Mouse (Mus musculus) cerebellum, postnatal 14 days (tissue): ENCODE measurements around the gene Slc4a2.
A peak's percentile ranks its signal among the peaks of the same experiment; 100 is the strongest.

Experiments used
- DNase-seq, 2 experiments: peaks; one replicate each; pipeline ENCODE4 v3.0.0; 2021; ENCODE audit warnings: mixed read lengths in 2 of 2

Slc4a2 gene

DNA sequence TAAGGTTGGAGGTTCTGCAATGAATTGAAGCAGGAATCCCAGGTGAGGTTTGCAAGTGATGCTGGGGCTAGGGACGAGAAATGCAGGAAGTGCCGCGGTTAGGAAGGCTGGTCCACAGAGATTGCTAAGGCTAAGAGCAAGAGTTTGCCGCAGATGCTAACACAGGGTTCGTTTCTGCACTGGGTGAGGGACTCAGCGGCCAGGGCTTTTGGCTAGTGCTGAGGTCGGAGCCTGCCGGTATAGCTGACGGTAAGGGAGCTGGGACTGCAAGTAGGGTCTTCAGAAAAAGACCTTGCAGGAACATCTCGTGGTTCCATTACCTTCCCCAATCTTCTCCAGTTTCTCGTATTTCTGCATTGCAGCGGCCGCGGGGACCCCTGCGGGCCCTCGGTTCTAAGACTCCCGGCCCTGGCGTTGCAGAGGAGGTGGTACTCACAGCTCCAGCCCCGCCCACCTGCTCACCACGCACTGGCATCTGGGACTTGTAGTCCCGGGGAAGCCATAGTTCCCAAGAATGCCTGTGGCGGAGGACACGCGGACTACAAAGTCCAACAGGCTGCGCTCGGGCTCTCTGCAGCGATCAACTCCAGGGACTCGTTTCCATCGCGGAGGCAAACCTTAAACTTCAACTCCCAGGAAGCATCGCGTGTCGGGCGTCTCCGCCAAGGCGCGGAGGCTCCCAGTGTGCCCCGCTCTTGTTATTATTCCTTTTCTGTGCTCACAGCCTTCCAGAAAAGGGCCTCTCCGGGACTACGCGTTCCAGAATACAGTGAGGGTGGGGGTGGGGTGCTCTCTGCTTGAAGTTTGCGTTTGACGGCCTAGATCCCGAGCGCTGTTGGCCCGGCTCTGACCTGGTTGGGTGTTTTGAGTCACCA is at the start of gene Slc4a2, which contains the start of gene Cdk5:
Gene Slc4a2 (plus strand): TSS at position 709 of the 875 bp plus-strand sequence.
Gene Cdk5 (minus strand): TSS at position 402 of the 875 bp plus-strand sequence.
- peak; percentile 99 for DNase-seq

DNA sequence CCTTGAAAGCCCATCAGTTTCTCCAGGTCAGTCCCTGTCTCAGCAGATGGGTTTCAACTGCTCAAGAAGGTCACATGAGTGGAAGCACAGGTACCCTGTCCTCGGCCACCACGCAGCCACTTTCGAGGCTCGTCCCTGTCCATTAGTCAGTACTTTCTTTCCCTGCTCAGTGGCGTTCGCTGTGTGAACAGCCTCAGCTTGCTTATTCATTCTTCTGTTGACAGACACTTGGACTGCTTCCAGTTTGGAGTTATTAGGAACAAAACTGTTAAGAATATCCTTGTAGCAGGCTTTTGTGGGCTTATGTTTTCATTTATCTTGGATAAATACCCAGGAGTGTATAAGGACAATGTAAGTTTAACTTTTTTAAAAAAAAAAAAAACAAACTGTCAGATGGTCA is 49.4 kb upstream of the Slc4a2 start:
- no peak for DNase-seq

DNA sequence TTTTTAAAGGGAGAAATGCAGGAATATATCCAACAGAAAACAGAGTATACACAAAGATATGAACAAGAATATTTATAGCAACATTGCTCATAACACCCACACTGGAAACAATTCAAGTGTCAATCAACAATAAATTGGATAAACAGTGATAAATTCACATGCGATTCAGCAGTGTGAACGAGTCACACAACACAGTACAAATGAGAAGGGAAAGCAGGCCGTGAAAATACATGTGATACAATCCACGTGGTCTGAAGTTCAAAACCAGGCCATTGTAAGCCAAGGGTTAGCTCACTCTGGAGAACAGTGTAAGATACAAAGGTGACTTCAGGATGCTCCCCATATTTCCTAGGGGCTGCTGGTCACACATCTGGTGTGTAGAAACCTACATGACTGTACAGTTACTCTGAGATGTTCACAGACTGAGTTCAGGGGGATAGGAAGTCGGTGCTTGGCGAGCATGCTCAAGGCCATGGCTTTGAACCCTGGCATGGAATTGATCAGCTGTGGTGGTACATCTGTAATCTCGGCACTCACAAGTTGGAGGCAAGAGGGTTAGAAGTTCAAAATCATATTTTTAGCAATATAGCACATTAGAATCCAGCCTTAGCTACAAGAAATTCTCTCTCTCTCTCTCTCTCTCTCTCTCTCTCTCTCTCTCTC is 48.8 kb upstream of the Slc4a2 start:
- no peak for DNase-seq

DNA sequence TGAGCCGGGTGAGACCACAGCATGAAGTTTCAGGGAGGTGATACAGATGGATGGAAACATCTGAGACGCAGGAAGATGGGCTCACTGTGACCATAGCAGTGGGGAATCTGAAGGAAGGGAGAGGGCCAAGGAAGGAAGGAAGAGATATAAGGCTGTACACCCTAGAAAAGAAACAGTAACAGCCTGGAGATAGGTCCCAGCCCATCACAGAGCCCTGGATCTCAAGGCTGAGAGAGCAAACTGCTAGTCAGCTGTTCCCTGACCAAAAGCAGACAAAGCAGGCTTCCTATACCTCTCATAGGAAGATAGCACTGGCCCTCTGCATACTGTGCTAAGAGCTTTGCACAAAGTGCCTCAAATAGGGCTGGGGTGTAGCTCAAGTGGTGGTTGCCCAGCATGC is 44.9 kb upstream of the Slc4a2 start:
- no peak for DNase-seq

DNA sequence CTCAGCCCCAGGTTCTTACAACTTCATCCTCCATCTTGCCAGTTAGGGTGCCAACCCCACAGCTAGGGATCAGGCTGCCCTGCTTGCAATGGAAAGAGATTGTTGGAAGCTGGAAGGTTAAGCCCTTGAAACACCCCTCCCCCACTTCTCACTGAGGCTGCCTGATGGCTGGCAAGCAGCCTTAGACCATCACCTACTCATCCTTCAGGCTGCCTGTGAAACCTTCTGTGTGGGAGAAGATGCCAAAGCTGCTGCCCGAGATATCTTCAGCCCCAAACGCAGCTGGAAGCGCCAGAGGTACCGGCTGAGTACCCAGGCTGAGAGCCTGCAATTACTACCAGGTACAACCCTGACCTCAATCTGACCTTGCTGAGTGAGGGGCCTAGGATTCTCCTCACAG is 44.1 kb upstream of the Slc4a2 start:
- DNase-seq: peak in 1 of 2 experiments; percentile 50

DNA sequence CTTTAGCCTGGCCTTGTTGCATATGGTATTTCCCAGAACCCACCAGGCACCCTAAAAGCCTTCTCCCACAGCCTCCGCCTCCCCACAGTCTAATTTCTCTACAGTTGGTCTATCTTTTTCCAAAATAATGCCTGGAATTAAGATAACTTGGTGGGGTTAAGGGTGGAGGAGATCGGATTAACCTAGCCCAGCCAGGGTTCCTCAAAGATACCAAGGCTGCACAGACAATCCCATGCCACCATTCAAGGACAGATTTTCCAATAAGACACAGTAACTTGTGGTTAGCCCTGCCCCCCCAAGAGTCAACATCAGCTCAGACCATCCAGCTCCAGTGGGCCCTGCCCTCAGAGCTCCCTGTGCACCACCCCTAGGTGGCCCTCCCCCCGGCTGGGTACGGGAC is 43.1 kb upstream of the Slc4a2 start:
- DNase-seq: no peak

DNA sequence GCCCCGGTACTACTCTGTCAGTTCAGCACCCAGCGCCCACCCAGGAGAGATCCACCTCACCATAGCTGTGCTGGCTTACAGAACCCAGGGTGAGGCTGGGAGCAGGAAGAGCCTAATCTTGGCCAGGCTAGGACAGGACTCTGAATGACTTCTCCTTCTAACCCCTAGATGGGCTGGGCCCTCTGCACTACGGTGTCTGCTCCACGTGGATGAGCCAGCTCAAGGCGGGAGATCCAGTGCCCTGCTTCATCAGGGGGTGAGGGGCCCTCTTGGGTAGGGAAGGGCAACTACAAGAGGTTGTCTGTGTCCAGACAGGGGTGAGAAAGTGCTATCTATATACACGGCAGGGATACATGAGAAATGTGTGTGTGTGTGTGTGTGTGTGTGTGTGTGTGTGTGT is 42.2 kb upstream of the Slc4a2 start:
- no peak for DNase-seq

DNA sequence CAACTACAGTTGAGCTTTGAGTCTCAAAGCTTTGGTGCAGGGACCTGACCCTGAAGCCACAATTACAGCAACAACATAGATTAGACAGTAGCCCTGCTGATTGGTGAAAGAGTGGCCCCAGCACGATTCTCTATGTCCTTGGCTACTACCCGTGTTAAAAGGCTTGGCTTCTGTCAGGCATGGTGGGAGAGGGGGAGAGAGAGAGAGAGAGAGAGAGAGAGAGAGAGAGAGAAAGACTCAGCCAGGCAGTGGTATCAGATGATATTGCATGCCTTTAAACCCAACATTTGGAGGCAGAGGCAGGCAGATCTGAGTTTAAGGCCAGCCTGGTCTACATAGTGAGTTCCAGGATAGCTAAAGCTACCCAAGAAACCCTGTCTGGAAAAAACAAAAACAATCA is 41.6 kb upstream of the Slc4a2 start:
- no peak for DNase-seq

DNA sequence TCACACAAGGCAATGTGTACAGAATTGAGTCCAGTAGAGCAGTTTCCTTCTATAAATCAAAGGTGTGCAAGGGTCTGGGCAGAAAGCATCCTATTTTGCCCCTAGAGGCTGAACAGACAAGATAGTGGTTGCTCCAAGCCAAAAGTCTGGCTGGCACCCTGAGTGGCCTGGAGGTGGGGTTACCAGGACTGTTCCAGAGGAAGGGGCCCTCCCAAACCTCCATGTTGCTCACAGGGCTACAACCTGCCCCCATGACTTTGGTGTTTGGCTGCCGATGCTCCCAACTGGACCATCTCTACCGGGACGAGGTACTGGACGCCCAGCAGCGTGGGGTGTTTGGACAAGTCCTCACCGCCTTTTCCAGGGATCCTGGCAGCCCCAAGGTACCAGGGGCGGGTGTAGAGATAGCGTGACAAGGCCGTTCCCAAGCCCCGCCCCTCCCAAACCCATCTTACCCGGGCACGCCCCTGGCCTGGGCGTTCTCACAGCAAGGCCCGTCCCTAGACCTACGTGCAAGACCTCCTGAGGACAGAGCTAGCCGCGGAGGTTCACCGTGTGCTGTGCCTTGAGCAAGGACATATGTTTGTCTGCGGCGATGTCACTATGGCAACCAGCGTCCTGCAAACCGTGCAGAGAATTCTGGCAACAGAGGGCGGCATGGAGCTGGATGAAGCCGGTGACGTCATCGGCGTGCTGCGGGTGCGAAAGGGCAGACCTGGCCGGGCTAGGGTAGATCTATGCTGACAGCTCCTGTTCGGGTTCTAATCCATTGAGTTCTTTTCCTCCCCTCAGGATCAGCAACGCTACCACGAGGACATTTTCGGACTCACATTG is 40.4 kb upstream of the Slc4a2 start:
- peak; percentile 98 for DNase-seq

DNA sequence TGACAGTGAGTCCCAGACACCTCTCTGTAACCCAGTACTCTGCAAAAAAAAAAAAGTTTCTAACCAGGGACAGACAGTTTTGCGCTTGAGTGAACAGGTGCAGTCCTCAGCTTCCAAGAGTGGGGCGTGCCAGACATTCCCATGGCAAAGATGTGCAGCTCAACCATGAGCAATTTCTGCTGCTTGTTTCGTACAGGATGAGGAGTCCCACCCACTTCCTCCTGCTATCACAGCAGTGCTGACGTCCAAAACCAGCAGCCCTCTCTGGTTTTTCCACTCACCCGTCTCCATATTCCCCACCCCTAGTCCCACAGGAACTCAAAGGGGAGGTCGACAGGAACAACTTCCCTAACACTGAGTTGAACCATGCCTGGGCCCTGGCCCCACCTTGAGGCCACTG is 39.2 kb upstream of the Slc4a2 start:
- DNase-seq: no peak

DNA sequence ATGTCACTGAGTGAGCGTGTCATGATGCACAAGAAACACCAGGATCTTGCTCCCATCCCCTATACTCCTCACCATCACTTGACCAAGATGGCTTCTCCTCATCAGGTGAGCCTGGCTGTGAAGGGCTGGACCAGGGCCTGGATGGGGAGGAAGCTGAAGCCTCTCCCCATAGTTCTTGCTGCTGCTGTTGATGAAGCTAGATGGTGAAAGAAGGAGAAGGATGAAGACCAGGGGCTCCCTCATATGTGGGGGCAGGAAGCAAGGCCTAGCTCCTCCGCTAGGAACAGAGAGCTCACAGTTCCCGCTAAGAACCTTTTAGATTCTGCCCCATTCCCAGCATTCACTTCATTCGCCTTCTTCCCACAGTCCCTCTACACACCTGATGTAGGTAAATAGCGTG is 38.3 kb upstream of the Slc4a2 start:
- DNase-seq: no peak

DNA sequence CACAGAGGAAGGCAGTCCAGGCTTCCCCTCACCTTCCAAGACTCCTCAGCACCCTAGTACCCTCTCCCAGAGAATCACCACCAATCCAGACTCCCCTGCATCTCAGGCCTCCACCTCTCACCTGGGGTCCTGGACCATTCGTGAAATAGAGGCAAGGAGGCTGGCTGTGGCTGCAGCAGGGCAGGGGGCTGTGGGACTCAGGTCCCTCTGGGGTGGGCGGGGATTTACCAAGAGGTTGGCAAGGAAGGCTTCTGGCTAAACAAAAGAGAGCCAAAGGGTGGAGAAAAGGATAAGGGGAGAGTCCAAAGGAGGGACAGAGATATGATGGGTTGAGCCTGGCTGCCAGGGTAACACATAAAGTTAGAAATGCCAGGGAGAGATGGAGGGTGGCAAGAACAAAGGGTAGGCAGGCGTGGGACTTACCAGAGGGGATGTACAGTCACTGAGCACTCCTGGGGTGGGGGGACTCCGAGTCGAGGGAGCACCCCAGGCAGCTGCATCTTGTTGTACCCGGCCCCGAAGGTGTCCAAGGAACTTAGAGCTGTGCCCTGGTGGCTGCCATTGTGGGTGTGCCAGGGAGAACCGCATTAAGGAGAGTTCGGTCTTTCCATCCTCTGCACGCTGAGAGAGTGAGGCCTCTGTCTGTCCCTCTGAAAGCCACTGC is 37.6 kb upstream of the Slc4a2 start:
- DNase-seq: no peak

DNA sequence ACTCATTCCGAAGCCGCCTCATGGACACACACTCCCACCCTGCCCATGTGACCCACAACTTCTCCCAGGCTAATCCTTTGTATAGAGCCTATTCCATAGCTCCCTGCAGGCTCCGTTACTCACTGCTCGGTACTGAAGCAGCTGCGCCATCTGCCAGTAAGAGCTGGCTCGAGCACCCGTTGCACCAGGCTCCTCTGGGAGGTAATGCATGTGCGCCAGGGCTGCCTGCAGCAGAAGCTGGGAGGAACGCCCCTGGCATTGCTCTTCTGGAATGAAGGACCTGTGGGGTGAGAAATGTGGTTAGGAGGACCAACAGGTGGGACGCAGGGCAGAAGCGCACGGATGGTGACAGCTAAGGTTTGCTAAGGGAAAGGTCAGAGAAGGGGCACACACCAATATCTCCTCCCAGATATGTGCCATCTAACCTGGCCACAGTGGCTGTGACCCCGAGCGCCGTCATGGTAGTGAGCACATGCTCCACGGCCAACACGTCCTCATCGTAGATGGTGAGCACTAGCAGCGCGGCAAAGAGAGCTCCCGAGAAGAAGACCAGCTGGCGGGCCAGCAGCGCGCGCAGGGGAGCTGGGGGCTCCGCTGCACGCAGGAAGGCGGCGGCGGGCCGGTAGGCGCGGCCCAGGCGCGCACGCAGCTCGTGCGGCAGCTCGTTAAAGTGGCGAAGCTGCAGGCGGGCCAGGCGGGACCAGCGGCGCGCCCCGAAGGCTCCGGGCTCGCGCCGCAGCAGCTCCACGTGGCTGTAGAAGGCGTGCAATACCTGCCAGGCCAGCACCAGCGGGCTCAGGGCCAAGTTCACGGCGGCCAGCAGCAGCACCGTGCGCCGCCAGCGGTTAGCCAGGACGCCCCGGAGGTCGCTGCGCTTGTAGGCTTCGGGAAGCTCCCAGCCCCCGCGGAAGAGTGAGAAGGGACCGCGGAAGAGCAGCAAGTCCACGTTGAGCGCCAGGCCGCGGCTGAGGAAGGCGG is 36.1 kb upstream of the Slc4a2 start:
- peak; percentile 45 to 64 for DNase-seq

DNA sequence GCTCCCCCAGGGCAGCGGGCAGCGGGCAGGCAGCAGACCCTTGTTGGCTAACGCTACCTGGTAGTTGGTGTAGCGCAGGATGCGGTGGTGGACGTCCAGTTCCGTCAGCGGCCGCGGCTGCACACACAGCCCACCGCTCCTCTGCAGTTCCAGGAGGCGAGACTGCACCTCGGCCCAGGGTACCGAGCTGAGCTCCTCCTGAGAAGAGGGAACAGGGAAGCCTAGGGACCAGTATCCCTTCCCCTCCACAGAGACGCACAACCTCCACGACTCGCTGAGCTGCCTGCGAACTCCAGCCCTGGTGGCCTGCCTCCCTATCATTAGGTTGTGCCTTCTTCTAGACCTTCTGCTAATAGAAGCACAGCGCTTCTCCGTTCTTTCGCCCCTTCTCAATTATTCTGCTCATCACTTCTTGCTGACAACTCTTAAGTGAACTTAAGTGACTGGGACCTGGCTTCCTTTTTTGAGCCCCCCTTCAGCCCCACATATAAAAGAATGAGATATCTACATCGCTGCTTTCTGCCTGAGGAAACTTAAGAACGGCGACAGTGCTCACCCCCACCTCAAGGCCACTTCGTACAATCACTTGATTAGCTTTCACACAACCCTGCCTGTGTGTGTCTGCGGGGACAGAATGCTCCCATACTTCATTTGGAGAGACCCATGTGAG is 35.3 kb upstream of the Slc4a2 start:
- no peak for DNase-seq

DNA sequence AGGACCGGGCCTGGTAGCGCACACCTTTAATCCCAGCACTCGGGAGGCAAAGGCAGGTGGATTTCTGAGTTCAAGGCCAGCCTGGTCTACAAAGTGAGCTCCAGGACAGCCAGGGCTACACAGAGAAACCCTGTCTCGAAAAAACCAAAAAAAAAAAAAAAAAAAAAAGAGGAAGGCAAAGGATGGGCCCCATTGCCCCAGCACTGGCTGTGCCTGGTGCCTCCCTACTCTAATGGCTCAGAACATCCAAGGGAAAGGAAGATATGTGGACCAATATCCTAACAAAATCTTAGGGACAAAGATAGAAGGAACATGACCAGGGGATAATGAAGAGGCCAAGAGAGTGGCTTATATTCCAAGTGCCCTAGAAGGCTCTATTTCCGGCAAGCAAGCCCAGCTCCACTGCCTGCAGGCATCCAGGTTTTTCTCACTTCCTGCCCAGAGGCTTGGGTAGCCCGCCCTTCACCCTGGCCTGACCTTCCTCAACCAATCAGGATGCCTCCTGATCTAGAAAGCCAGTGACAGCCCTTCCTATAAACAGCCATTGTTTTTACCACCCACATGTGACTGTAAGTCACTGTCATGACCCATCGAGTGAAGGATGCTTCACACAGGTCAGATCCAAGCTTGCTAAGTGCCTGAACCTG is 34.5 kb upstream of the Slc4a2 start:
- no peak for DNase-seq

DNA sequence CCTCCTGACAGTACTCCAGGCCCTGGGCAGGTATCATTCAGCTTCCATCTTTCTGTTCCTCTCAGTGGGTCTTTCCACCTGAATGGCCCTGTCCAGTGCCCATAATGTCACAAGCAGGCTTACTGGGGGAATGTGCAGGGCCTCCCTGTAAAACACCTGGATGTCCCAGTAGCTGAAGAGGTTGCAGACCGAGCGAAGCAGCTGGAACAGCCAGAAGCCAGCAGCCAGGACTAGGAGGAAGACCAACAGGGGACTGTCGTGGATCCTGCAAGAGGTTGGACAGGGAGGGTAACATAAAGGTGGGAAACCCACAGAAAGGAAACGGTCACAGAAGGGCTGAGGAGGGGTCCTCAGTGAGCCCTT is 34.0 kb upstream of the Slc4a2 start:
- DNase-seq: no peak

DNA sequence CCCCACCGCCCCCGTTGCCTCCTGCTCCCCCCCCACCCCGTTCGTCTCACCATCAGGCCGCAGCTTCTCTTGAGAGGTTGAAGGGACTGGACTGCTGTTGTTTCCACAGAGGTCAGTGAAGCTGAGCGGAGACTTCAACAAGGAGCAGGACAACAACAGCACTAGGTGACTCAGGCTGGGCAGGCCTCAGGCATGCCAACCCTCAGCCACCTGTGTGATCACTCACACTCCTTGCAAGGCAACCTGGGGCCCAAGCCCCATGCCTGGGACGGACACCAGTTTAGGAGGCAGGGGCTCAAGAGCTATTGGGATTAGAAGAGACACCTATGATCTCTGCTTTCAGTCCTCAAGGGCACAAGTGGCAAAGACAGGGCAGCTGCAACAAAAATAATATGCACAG is 31.8 kb upstream of the Slc4a2 start, which contains the start of gene Atg9b:
Gene Atg9b (minus strand): TSS at position 280 of the 400 bp plus-strand sequence.
- DNase-seq: no peak

DNA sequence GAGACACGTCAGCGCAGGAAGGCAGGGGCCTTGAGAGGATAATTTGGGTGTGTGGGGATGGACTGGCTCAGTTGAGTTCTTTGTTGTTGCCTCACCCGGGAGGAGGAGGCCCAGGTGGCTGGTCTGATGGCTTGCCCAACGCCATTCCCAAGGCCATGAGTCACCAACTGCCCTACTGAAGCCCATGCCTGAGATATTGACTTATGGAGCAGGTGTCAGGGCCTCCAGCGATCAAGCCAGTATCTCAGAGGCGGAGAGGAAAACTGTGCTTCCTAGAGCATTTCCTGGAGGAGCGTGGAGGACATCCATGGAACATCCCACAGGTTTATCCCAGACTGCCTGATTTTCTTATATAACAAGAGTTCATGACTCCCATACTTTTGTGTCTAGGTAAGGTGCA is 30.9 kb upstream of the Slc4a2 start:
- DNase-seq: no peak

DNA sequence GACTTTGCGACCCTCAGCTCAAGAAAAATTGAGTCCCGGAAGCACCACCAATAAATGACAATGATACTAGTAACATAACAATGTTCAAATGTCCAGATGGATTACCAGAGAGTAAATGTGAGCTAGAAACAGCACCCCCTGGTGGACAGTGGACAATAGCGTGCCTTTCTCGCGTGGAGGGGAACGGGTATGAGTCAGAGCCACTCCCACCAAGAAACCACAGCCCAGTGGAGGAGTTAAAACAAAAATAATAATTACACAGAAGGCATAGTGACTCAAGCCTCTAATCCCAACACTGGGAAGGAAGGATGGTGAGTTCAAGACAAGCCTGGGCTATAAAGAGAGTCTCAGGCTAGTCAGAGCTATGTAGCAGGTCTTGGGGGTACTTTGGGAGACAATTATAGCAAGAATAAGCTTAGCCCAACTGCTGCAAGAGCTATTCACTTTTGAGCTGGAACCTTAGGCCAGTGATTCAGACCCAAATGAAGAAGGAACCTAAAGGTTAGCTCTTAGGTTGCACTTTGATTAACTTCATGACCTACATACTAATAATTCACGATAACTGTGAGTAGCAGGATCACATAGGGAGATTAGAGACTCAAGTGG is 30.1 kb upstream of the Slc4a2 start, which contains the start of gene Abcb8:
Gene Abcb8 (plus strand): TSS at position 272 of the 606 bp plus-strand sequence.
- peak; percentile 91 to 95 for DNase-seq
